Mouse (Mus musculus) inflammation-experienced regulatory T-cells, adult 6 months (primary cell): ENCODE measurements around the gene Speer4f1. TPM values are rescaled to one million over a fixed set of nuclear protein-coding genes. Genes with fewer than 3 reads are reported as not detected.
"Not testable (repeated sequence)": the region's sequence is repeated elsewhere in the genome, so short reads cannot be mapped to it uniquely, and the experiment has no call there.

Experiments
- ATAC-seq: one replicate; pipeline ENCODE4 v1.8.0; 2017
- polyA plus RNA-seq, 3 experiments: library from polyadenylated mRNA; unstranded; fragments of 100-300 nt; shearing (Covaris generic); gene quantifications; one replicate each; pipeline ENCODE4 v1.2.1; 2017

Gene Speer4f1
- not detected for polyA plus RNA-seq

- not testable (repeated sequence) for ATAC-seq
These were observed at the start of gene Speer4f1 for GRCm38 (mm10) chr5:17475798-17476197. Speer4f1 (plus strand) TSS chr5:17476098.

GRCm38 (mm10) chr5:17426930-17427329 lies 49.0 kb upstream of the Speer4f1 start:
- ATAC-seq = no peak

- ATAC-seq = no peak
These were observed 41.2 kb upstream of the Speer4f1 start for GRCm38 (mm10) chr5:17434721-17435120.

GRCm38 (mm10) chr5:17436209-17436608 lies 39.7 kb upstream of the Speer4f1 start:
- no peak for ATAC-seq

GRCm38 (mm10) chr5:17439487-17440102 lies 36.3 kb upstream of the Speer4f1 start:
- no peak for ATAC-seq

GRCm38 (mm10) chr5:17454059-17454458 lies 21.8 kb upstream of the Speer4f1 start:
- ATAC-seq = no peak

GRCm38 (mm10) chr5:17454952-17455586 lies 20.8 kb upstream of the Speer4f1 start:
- ATAC-seq = no peak

- ATAC-seq = no peak
These were observed 19.2 kb upstream of the Speer4f1 start for GRCm38 (mm10) chr5:17456671-17457070.

GRCm38 (mm10) chr5:17468120-17468519 lies 7.8 kb upstream of the Speer4f1 start:
- ATAC-seq = not testable (repeated sequence)

- no peak for ATAC-seq
These were observed 578 bp downstream of the Speer4f1 start for GRCm38 (mm10) chr5:17476476-17476875.

- no peak for ATAC-seq
These were observed 14.0 kb downstream of the Speer4f1 start for GRCm38 (mm10) chr5:17489894-17490293.

GRCm38 (mm10) chr5:17495616-17496015 lies 19.7 kb downstream of the Speer4f1 start:
- ATAC-seq = no peak

- no peak for ATAC-seq
These were observed 20.8 kb downstream of the Speer4f1 start for GRCm38 (mm10) chr5:17496650-17497049.

- ATAC-seq = no peak
These were observed 24.0 kb downstream of the Speer4f1 start for GRCm38 (mm10) chr5:17499873-17500329.

- no peak for ATAC-seq
These were observed 25.0 kb downstream of the Speer4f1 start for GRCm38 (mm10) chr5:17500866-17501265.

- ATAC-seq = no peak
These were observed 29.6 kb downstream of the Speer4f1 start for GRCm38 (mm10) chr5:17505540-17505939.

GRCm38 (mm10) chr5:17508038-17508437 lies 32.1 kb downstream of the Speer4f1 start:
- ATAC-seq = no peak

Other genes with a start within 250 kb of the Speer4f1 start
- gene Speer4f2, start 102.9 kb upstream of the Speer4f1 start, polyA plus RNA-seq = not detected
- gene Sema3c, start 98.2 kb downstream of the Speer4f1 start, polyA plus RNA-seq = under 1 TPM in 1 of 3 experiments, not detected in 2; 0.21 TPM